Mouse (Mus musculus) bone marrow, adult 2 months (tissue): Measurements from ENCODE around the gene Egln1.

Experiments
- CTCF ChIP-seq: fragments of 200-500 bp; IDR thresholded peaks from 2 replicates; pipeline ENCODE4 v1.5.1; 2011; ENCODE audit warnings: low read length, control low read depth; ENCODE audit not compliant: control insufficient read depth, insufficient read depth
- POLR2A ChIP-seq: fragments of 200-500 bp; IDR thresholded peaks from 2 replicates; pipeline ENCODE4 v1.6.1; 2011; ENCODE audit warnings: low read depth, mild to moderate bottlenecking, control low read depth, low read length, borderline replicate concordance; ENCODE audit not compliant: control insufficient read depth

DNA sequence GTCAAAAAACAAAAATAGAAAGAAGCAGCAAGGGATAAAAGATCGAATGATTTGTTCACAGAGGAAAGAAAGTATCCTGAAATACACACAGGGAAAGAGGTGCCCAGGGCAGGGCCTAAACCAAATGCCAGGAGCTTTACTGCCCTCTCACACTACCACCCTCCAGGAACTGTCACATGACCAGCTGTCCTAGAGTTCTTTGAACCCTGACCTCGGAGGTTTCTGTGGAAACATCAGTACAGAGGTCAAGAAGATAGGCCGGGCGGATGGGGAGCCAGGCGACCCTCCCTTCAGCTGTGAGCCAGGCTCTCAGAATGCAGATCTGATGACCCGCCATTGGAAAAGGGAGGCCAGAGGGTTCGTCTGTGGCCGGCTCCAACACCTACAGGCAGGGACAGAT is 24.1 kb upstream of the Egln1 start:
- TF ChIP-seq POLR2A, result no peak
- no peak for TF ChIP-seq CTCF
